Mouse (Mus musculus) ovary, postnatal 36 days (tissue): ENCODE data around the gene Tsnaxip1.

Experiments
- DNase-seq: peaks from one replicate; pipeline ENCODE4 v3.0.0; 2022; ENCODE audit warnings: low spot score, mixed read lengths

The Tsnaxip1 gene

GRCm38 (mm10) chr8:105861951-105862350 lies 34.4 kb downstream of the Tsnaxip1 start:
- no peak for DNase-seq

DNA sequence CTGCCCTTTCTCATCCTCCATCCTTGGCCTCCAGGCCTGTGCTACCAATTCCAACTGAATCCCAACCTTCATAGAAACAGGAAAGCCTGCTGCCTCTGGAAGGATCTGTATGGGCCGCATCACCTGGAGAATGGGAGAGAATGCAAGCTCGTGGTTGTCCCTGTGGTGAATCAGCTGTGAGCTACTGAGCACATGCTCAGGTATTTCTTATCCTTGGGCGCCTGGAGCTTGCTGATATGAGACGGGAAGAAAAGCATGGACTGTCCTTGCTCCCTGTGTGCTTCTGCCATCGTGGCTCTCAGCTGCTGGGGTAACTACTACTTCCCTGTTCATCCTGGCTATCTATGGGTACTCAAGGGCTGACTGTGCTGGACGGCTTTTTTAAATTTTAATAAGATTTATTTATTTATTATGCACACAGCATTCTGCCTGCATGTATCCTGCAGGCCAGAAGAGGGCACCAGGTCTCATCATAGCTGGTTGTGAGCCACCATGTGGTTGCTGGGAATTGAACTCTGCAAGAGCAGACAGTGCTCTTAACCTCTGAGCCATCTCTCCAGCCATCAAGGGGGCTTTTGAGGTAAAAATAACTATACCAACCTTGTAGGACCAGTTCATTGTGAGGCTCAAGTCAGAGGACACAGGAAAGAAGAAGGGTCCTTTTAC lies 39.0 kb downstream of the Tsnaxip1 start:
- no peak for DNase-seq

GRCm38 (mm10) chr8:105874301-105874700 lies 46.8 kb downstream of the Tsnaxip1 start:
- no peak for DNase-seq

DNA sequence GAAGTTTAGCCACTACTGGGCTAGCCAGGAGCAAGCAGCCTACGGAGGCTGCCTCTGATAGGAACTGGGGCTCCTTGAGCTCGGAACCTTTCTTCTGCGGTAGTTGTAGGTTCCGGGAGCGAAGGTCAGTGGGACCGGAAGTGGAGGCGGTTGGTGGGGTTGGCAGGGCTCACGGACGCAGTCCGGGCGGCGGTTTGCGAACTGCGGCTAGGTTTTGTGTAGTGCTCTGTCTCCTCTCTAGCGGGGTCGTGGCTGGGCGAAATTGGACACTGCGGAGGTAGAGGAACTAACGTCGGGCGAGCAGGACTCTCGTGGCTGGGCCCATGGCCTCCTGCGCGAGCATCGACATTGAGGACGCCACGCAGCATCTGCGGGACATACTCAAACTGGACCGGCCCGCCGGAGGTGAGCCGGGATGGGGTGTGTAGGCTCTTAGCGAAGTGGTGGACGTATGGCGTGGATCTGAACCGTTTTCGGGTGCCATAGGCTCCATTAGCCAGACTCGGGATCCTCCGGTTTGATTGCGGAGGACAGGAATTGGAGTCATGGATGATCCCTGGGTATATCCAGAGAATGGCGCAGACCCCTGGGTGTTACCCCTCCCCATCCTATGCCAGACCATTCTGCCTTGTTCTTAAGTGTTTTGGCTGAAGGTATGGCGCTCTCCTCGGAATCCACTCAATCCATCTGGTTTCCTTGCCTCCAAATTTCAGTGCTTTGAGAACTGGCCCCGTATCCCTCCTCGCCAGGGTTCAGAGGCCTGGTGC lies 53.4 kb downstream of the Tsnaxip1 start, which contains the start of gene Edc4:
Edc4 (plus strand) TSS at position 128 of the 767 bp plus-strand sequence.
- DNase-seq, result peak; percentile 85

GRCm38 (mm10) chr8:105889756-105890465 lies 62.4 kb downstream of the Tsnaxip1 start:
- DNase-seq, result no peak

GRCm38 (mm10) chr8:105890870-105891269 lies 63.3 kb downstream of the Tsnaxip1 start:
- no peak for DNase-seq

- no peak for DNase-seq
Measured at GRCm38 (mm10) chr8:105892432-105892831, 64.9 kb downstream of the Tsnaxip1 start.

DNA sequence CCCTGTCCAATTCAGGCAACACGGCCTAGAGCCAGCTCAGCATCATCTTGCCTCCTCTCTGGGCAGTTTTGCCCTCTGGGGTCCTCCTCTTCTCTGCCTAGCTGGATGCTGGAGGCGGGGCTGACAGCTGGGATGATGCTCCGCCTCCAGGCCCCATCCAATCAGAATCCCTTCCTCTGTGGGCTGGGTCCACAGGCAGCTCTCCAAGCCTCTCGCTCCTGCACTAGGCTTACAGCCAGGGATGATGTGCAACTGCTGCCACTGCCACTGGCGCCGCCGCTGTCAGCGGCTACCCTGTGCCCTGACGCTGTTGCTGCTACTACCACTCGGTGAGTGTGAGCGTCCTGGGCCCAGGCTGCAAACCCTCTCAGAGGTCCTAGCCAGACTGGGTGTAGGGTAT lies 65.8 kb downstream of the Tsnaxip1 start, which contains the start of gene Nrn1l:
Nrn1l (plus strand) TSS at position 229 of the 400 bp plus-strand sequence.
- peak; percentile 57 for DNase-seq
